ENCODE assay signal across 9 mouse cellular contexts in genomic region chr12:85524193-85524858, GRCm38 (mm10). TPM values are rescaled to one million over a fixed set of nuclear protein-coding genes. Genes with fewer than 3 reads are reported as not detected.
DNase-seq lines count a peak whose midpoint lies in the region; ATAC-seq and TF ChIP-seq lines count a peak whose summit lies in the region.
"Had no signal": no experiment of that assay in that cellular context is flagged by ENCODE, and none has a peak within 500 bp of the region (broad histone marks: within the 10 kb centered on the region; RNA-seq: fewer than 3 reads in every experiment).

No protein-coding gene starts in this region.

- TF ChIP-seq CTCF in E14TG2a.4 (conservative IDR thresholded peaks at IDR 0.05; ENCODE audit: low read length), result no peak

- H3K27ac ChIP-seq in embryonic facial prominence, embryonic 10.5 days (replicated peaks), result peak overlapping the region; percentile 54; the same call in 1 of the 2 replicates
- H3K27ac ChIP-seq in midbrain, embryonic 10.5 days (replicated peaks), result peak overlapping the region; percentile 63

- H3K9me3 ChIP-seq in E14TG2a.4 (ENCODE audit: low read length), result peaks cover 3% of the 10 kb centered on the region; the same call in 1 of the 2 replicates
- no peaks in the 10 kb centered on the region for H3K9me3 ChIP-seq in embryonic facial prominence, embryonic 10.5 days
- no peaks in the 10 kb centered on the region for H3K9me3 ChIP-seq in midbrain, embryonic 10.5 days (replicated peaks)

- H3K4me1 ChIP-seq in E14TG2a.4 (replicated peaks; ENCODE audit: low read depth, low read length), result peaks cover 39% of the 10 kb centered on the region
- H3K4me1 ChIP-seq in embryonic facial prominence, embryonic 10.5 days, result peaks cover 49% of the 10 kb centered on the region
- H3K4me1 ChIP-seq in midbrain, embryonic 10.5 days, result peaks cover 30% of the 10 kb centered on the region

- 28% methylated on average over 8 of the region's 8 CpGs for WGBS in embryonic facial prominence, embryonic 10.5 days
- WGBS in midbrain, embryonic 10.5 days, result 57% methylated on average over 8 of the region's 8 CpGs

- H3K4me3 ChIP-seq in E14TG2a.4 (replicated peaks; ENCODE audit: low read length), result peak overlapping the region; percentile 32; the same call in 1 of the 2 replicates
- H3K4me3 ChIP-seq in embryonic facial prominence, embryonic 10.5 days, result 0 out of 2 replicates have a peak overlapping the region, but pooled peaks have one; percentile 8
- no peak overlapping the region; the same call in 1 of the 2 replicates for H3K4me3 ChIP-seq in midbrain, embryonic 10.5 days

- no peak for ATAC-seq in monocyte, adult 5-6 weeks (replicated peaks; ENCODE audit: insufficient number of reproducible peaks, low FRiP score, low TSS enrichment, poor library complexity, severe bottlenecking)

- H3K27me3 ChIP-seq in E14TG2a.4 (ENCODE audit: insufficient read depth, low read length), result peaks cover 22% of the 10 kb centered on the region
- no peaks in the 10 kb centered on the region for H3K27me3 ChIP-seq in embryonic facial prominence, embryonic 10.5 days (replicated peaks; ENCODE audit: low read depth, poor library complexity, severe bottlenecking)
- H3K27me3 ChIP-seq in midbrain, embryonic 10.5 days (ENCODE audit: low read depth, poor library complexity, severe bottlenecking), result no peaks in the 10 kb centered on the region

- DNase-seq in cerebellum, adult 9-10 months, result peak; percentile 26
- no peak for DNase-seq in cerebellum, postnatal 4 days (ENCODE audit: low spot score in 2 of 2)
- DNase-seq in embryonic facial prominence, embryonic 10.5 days (ENCODE audit: low spot score), result peak; percentile 43
- DNase-seq in midbrain, embryonic 10.5 days (ENCODE audit: low spot score), result peak; percentile 25
- DNase-seq in lung, adult 18-20 months, result no peak
- DNase-seq in urinary bladder, adult 2 months (ENCODE audit: low spot score), result no peak
- DNase-seq: lung, postnatal 10 days had no signal

- H3K36me3 ChIP-seq in E14TG2a.4 (ENCODE audit: insufficient read depth, low read length), result no peaks in the 10 kb centered on the region
- no peaks in the 10 kb centered on the region for H3K36me3 ChIP-seq in embryonic facial prominence, embryonic 10.5 days (replicated peaks)
- H3K36me3 ChIP-seq in midbrain, embryonic 10.5 days, result no peaks in the 10 kb centered on the region

RNA-seq across cellular contexts. Expression of gene Fos, which starts 50.6 kb away (rescaled TPM):
- polyA plus RNA-seq in embryonic facial prominence, embryonic 10.5 days (2016; fragmentation: Nextera tagmentation; extraction: Ambion mirVana), result 1.4 and 1.8 TPM in 2 replicates
- polyA plus RNA-seq in midbrain, embryonic 10.5 days (2016; fragmentation: Nextera tagmentation; extraction: Ambion mirVana), result 0.54 and 1.1 TPM in 2 replicates
- 138 to 560 TPM (median 216 TPM) in 3 replicates for total RNA-seq in monocyte, adult 5-6 weeks (2017)
- 28.5 and 37.0 TPM in 2 replicates for polyA plus RNA-seq in urinary bladder, adult 2 months (2012; rRNA removed)

Comparison
In these comparisons a context has a peak if more than half of its experiments do, and no peak if none do; other contexts are left out.
1. DNase-seq: peak in cerebellum, adult 9-10 months (single experiment), embryonic facial prominence, embryonic 10.5 days (single experiment) and midbrain, embryonic 10.5 days (single experiment); none in cerebellum, postnatal 4 days (0 of 2), lung, adult 18-20 months (0 of 2) and urinary bladder, adult 2 months (single experiment).
2. RNA of gene Fos, which starts 50.6 kb away (polyA plus RNA-seq): 28.5 to 37.0 TPM in urinary bladder, adult 2 months; 1.4 to 1.8 TPM in embryonic facial prominence, embryonic 10.5 days and 0.54 to 1.1 TPM in midbrain, embryonic 10.5 days; every median in the first group is over 10 times any median in the second.